Mouse (Mus musculus) C3H10T1/2 (cell line): ENCODE results near the gene Gm5286. TPM values are rescaled to one million over a fixed set of nuclear protein-coding genes. Genes with fewer than 3 reads are reported as not detected.

Experiments used
- polyA plus RNA-seq, 2 experiments: library from polyadenylated mRNA; unstranded; fragments of >200 nt; fragmentation: generic; extraction: Trizol; gene quantifications; one replicate each; pipeline ENCODE4 v1.2.1; 2012; ENCODE audit warnings: missing spikeins in 2 of 2

Gm5286 gene
- not detected for polyA plus RNA-seq

GRCm38 (mm10) chr3:94196414-94196813, at the start of gene Gm5286:
TSS of gene Gm5286 (plus strand) at chr3:94196714.

GRCm38 (mm10) chr3:94178093-94178492, 18.4 kb upstream of the Gm5286 start, which contains the start of gene Gm10696:
TSS of gene Gm10696 (minus strand) at chr3:94178193.

Other genes starting within 250 kb of the Gm5286 start
- gene Tdpoz5, start 235.4 kb upstream of the Gm5286 start, polyA plus RNA-seq = not detected
- not detected for gene Gm9125, start 141.8 kb upstream of the Gm5286 start, polyA plus RNA-seq
- not detected for gene Gm10697, start 124.1 kb upstream of the Gm5286 start, polyA plus RNA-seq
- not detected for gene Gm10696, start 18.5 kb upstream of the Gm5286 start, polyA plus RNA-seq
- gene Gm4778, start 67.3 kb downstream of the Gm5286 start, polyA plus RNA-seq = not detected
- gene Them4, start 113.4 kb downstream of the Gm5286 start, polyA plus RNA-seq = 1 to 10 TPM in 1 of 2 experiments, under 1 TPM in 1; 0.30 to 1.3 TPM
- gene Them5, start 145.4 kb downstream of the Gm5286 start, polyA plus RNA-seq = under 1 TPM in 1 of 2 experiments, not detected in 1; 0.02 TPM
- under 1 TPM in 1 of 2 experiments, not detected in 1; 0.14 TPM for gene C2cd4d, start 165.7 kb downstream of the Gm5286 start, polyA plus RNA-seq
- under 1 TPM; 0.04 to 0.11 TPM for gene Rorc, start 176.1 kb downstream of the Gm5286 start, polyA plus RNA-seq
- gene Lingo4, start 201.8 kb downstream of the Gm5286 start, polyA plus RNA-seq = not detected
- gene Tdrkh, start 216.6 kb downstream of the Gm5286 start, polyA plus RNA-seq = under 1 TPM; 0.15 to 0.26 TPM
- 10 to 100 TPM; 29.8 to 64.3 TPM for gene Mrpl9, start 246.6 kb downstream of the Gm5286 start, polyA plus RNA-seq
- under 1 TPM; 0.05 to 0.27 TPM for gene Oaz3, start 247.2 kb downstream of the Gm5286 start, polyA plus RNA-seq